Mouse (Mus musculus) heart, postnatal 25 days (tissue): ENCODE data around the gene Hipk1. TPM values are rescaled to one million over a fixed set of nuclear protein-coding genes. Genes with fewer than 3 reads are reported as not detected.

ENCODE experiments used
- DNase-seq: peaks from one replicate; pipeline ENCODE4 v3.0.0; 2022; ENCODE audit warnings: low spot score
- intact Hi-C: fragments of 180-260 bp; cut with DNase I; formaldehyde crosslinking; loops from one replicate; pipeline ENCODE4 v1.15.1; 2025
- total RNA-seq, 2 experiments: library from RNA; stranded (reverse); gene quantifications; 2 replicates each; pipeline ENCODE4 v1.2.3; 2021

Gene Hipk1
- total RNA-seq, 2 experiments from 2014 or later, result 90.0 to 101 TPM

DNA sequence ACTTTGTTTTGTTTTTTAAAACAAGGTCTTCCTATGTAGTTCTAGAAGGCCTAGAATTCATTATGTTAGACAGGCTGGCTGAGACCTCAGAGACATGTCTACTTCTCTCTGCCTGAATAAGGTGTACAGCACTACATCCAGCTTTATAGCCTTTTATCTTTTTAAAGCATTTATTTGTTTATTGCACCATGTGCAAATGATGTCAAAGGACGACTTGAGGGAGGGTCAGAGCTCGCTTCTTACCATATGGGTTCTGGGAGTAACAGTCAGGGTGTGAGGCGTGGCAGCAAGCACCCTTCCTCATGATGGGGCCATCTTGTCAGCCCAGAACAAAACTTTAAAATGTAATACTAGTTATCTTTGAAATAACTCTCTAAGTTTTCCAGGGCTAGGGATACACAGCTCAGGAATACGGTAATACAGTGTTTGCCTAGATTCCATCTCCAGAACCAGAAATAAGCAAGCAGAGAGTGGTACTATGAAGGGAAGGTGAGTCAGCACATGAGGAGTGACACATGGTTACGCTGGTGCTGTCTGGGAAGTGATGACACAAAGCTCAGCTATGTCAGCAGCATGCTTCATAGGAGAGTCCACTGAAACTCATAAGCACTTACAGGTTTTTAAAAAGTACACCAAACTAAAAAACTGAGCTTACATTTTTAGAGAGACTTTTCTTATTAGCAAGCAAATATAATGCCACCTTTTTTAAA is 31.9 kb downstream of the Hipk1 start:
- intact Hi-C loops, result no loop called here
- no peak for DNase-seq

- intact Hi-C loops, result no loop called here
Observed at GRCm38 (mm10) chr3:103758456-103758855, 32.9 kb downstream of the Hipk1 start.

DNA sequence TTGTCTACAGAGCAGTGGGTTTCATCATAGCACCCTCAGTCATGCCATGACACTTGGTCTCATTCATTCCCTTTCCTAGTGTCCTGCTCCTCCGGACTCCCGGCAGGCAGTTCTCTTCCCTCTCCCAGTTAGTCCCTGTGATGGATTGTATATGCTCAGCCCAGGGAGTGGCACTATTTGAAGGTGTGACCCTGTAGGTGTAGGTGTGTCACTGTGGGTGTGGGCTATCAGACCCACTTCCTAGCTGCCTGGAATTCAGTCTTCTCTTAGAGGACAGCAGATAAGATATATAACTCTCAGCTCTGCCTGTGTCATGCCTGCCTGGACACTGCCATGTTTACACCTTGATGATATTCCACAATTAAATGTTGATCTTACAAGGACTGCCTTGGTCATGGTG is 34.4 kb downstream of the Hipk1 start:
- intact Hi-C loops, result no loop called here
- no peak for DNase-seq

More at GRCm38 (mm10) chr3:103758456-103758855, 32.9 kb downstream of the Hipk1 start:
- DNase-seq, result no peak

- intact Hi-C loops, result no loop called here
- no peak for DNase-seq
Observed at GRCm38 (mm10) chr3:103755351-103755750, 36.0 kb downstream of the Hipk1 start.

DNA sequence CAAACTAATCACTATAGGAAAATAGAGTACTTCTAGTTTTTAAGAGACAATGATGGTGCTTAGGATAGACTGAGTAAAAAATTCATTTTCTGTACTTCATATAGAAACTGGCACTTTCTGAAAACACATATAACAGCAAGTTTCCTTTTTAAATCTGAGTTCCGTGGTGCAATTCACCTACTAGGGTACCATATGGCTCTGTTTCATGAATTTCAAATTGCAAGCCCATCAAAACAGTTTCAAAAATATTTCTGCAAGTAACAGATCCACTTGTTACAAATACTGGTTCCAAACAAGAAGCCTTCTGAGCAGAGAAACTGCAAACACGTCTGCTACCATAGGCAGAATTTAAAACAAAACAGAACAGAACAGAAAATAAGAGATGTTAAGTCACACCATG is 39.8 kb downstream of the Hipk1 start:
- no peak for DNase-seq
- intact Hi-C loops, result loop anchor here (5.0 kb wide), 1 partner anchor 61 kb away; no protein-coding TSS in a partner anchor

GRCm38 (mm10) chr3:103746711-103747110 is 44.7 kb downstream of the Hipk1 start:
- intact Hi-C loops, result no loop called here

DNA sequence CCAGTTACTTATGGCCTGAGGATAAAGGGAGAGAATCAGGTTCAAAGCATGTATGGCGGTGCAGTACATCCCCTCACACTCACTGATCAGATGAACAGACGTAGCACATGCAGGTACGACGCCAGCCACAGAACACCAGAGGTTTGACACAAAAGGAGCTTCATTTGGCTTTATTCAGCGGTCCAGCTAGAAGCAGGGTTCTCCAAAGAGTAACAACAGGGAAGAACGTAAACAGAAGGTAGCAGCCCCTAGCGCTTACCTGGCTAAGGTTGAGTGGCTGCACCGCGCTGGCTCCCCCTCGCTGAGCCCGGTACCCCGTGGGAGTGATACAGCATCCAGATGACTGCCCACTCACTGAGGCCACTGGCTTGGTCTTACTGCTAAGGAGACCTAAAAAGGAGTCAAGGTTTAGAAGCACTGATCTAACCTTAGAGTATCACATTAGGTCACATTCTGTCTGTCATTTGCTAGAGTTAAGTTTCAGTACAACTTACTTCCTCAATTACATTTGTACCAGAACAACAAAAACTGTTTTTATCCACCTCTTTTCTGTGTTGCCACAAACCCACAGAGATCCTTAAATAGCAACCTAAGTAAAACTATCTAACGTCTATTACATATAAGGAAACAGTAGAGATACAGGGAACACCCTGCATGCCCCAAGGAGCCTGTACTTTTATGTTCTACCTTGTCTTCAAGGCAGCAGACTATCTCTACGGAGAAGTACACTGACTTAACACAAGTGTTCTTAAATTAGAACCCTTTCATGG is 46.2 kb downstream of the Hipk1 start:
- intact Hi-C loops, result no loop called here
- no peak for DNase-seq

More at GRCm38 (mm10) chr3:103746711-103747110, 44.7 kb downstream of the Hipk1 start:
- no peak for DNase-seq

GRCm38 (mm10) chr3:103743208-103743607 is 48.2 kb downstream of the Hipk1 start:
- intact Hi-C loops, result no loop called here
- no peak for DNase-seq

- no peak for DNase-seq
- intact Hi-C loops, result no loop called here
Observed at GRCm38 (mm10) chr3:103740342-103740741, 51.0 kb downstream of the Hipk1 start.

DNA sequence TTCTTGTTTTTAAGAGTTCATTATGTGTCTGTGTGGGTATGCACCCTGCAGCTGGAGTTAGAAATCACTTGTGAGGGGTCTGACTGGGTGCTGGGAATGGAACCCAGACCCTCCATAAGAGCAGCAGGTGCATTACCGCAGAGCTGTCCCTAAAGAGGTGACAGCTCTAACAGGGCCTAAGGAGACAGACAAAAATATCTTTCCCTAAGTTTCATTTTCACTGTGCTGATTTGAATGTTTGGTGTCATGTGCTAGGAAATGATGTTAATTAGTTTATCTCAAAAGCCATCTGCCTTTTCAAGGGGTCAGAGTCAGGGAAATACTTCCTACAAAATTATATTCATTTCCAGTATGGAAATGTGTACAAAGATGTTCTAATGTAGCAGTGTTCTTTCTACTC is 52.0 kb downstream of the Hipk1 start, which contains the start of gene Gm10964:
TSS of gene Gm10964 (plus strand) at position 38 of the 400 bp plus-strand sequence.
- DNase-seq, result no peak

GRCm38 (mm10) chr3:103737778-103738571 is 53.4 kb downstream of the Hipk1 start, which contains the start of gene Olfml3:
Olfml3 (minus strand) TSS chr3:103738001.
- DNase-seq, result peak; percentile 66
- intact Hi-C loops, result loop anchor here (1.0 to 5.0 kb wide), 4 partner anchors 149 to 344 kb away; no protein-coding TSS in a partner anchor

More for the DNA sequence above, 52.0 kb downstream of the Hipk1 start, which contains the start of gene Gm10964:
- intact Hi-C loops, result loop anchor here (5.0 kb wide), 2 partner anchors 297 to 312 kb away; no protein-coding TSS in a partner anchor

DNA sequence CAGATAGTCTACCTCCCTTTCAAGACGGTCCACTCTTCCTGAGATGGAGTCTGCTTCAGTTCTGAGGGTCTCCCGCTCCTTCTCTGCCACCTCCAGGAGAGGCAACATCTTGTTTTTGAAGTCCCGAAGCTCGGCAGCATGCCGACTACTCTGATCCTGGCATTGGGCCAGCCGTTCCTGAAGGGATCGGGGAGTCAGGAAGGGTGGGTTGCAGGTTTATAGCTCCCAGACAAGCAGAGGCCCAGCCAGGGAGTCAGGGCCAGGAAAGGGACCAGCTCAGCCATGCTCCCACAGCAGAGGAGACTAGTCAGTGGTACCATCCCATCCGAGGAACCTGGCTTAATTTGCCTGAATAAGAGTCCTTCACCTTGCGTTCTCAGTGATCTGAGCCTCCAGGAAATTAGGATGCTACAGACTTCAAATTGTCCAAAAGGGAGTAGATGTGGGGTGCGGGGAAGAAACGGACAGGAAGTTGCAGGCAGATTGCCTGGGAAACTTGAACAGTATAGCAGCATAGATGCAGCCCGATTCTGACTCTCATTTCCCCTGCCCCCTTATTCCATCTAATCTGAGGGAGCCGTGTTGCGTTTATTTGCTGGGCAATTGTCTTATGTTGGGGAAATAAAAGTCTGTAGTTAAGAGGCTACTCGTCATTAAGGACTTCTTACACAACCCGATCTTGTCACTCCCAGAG is 54.2 kb downstream of the Hipk1 start:
- intact Hi-C loops, result loop anchor here (2.0 to 5.0 kb wide), 3 partner anchors 150 to 310 kb away; no protein-coding TSS in a partner anchor
- peak; percentile 39 for DNase-seq

DNA sequence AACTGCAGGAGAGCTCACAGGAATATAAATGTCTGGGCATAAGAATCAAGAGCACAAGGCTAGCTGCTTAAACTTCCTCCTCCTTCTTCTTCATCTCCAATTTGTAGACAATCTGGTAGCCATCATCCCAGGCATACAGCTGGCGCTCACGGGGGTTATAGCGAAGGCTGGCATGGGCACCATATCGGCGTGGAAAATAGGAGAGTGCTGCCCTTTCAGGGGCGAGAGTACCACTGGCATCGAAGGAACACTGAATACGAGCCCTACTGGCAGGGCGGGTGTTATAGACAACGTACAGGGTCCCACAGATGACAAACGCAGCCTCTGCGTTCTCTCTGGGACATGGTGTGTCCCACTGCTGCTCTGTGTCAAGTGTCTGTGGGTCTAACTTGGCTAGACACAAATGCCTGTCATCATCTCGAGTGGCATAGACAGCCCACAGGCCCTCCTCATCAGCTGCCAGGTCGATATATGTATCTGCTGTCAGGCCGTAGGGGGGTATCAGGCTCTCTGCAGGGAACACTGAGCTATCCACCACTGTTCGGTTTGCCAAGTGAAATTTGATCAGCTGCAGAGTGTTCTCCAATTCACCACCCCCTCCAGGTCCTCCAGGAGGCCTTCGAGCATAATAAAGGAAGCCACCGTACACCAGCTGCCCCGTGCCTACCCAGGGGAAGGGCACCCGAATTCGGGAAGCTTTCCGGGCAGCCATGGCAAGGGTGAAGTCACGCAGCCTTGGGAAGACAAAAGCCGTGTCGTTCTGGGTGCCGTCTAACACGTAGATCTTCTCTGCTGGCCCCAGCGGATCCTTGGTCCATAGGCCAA is 55.4 kb downstream of the Hipk1 start:
- no peak for DNase-seq
- intact Hi-C loops, result loop anchor here (2.0 to 5.0 kb wide), 3 partner anchors 151 to 309 kb away; no protein-coding TSS in a partner anchor

- intact Hi-C loops, result loop anchor here (5.0 kb wide), 2 partner anchors 293 to 308 kb away; no protein-coding TSS in a partner anchor
- peak; percentile 49 for DNase-seq
Observed at GRCm38 (mm10) chr3:103734696-103735519, 56.5 kb downstream of the Hipk1 start.

DNA sequence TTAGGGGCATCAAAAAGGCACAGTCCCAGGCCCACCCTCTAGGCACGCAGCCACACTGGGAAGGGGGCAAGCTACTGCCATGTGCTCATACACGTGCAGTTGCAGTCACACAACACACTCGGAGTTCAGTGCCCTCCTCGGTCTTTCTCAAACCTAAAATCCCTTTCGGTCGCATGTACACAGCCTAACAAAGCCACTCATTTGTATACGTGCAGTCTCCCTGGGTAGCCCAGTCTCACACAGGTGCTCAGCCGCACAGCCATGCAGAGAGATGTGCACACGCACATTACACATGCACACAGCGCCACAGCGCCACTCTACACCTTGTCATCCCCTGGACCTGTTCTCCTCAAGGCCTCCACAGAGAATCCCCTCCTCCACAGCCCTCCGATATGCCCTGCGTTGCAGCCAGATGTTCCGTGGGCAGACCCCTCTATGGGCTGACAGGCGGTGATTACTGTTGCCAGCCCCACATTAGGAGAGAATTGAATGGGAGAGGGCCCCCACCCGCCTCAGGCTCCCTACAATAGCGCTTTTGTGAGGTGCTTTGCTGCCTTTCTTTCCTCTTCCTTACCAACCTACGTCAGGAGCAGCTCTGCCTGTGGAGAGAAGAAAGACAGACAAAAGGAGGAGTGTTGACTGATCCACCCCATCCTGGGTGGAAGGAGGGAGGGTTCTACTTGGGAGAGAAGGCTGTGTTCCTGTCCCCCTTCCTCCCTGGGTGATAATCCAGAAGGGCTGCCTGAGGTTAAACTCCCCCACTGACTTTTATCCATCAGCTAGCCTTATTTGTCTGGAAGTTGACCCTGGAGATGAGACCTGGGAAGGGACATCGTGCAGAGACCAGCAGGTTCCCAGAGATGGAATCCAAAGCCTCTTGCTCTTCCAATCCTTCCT is 57.3 kb downstream of the Hipk1 start:
- no peak for DNase-seq
- intact Hi-C loops, result no loop called here

GRCm38 (mm10) chr3:103733176-103733575 is 58.2 kb downstream of the Hipk1 start:
- no peak for DNase-seq
- intact Hi-C loops, result no loop called here
